Mouse (Mus musculus): ENCODE results near the gene R3hdm2. TPM values are rescaled to one million over a fixed set of nuclear protein-coding genes. Genes with fewer than 3 reads are reported as not detected.

The R3hdm2 gene
- total RNA-seq (2015; ENCODE audit: low replicate concordance), result 34.4 and 56.9 TPM in 2 replicates
- total RNA-seq (2017; ENCODE audit: low replicate concordance), result 22.6 and 52.5 TPM in 2 replicates

- ATAC-seq (replicated peaks; ENCODE audit: low FRiP score, poor library complexity, severe bottlenecking), result peak; percentile 99
These were observed at the start of gene R3hdm2 for GRCm38 (mm10) chr10:127380251-127380691. TSS of gene R3hdm2 (plus strand) at chr10:127380327.

GRCm38 (mm10) chr10:127332211-127332874 is 47.8 kb upstream of the R3hdm2 start:
- no peak for ATAC-seq (replicated peaks; ENCODE audit: low FRiP score, poor library complexity, severe bottlenecking)

GRCm38 (mm10) chr10:127333152-127333551 is 47.0 kb upstream of the R3hdm2 start:
- ATAC-seq (replicated peaks; ENCODE audit: low FRiP score, poor library complexity, severe bottlenecking), result no peak

- ATAC-seq (replicated peaks; ENCODE audit: low FRiP score, poor library complexity, severe bottlenecking), result no peak
These were observed 44.9 kb upstream of the R3hdm2 start for GRCm38 (mm10) chr10:127335271-127335670.

- ATAC-seq (replicated peaks; ENCODE audit: low FRiP score, poor library complexity, severe bottlenecking), result no peak
These were observed 43.2 kb upstream of the R3hdm2 start for GRCm38 (mm10) chr10:127336952-127337351.

- ATAC-seq (replicated peaks; ENCODE audit: low FRiP score, poor library complexity, severe bottlenecking), result no peak
These were observed 42.5 kb upstream of the R3hdm2 start for GRCm38 (mm10) chr10:127337536-127338099.

- ATAC-seq (replicated peaks; ENCODE audit: low FRiP score, poor library complexity, severe bottlenecking), result peak; percentile 87
These were observed 41.0 kb upstream of the R3hdm2 start for GRCm38 (mm10) chr10:127338930-127339682.

- no peak for ATAC-seq (replicated peaks; ENCODE audit: low FRiP score, poor library complexity, severe bottlenecking)
These were observed 40.2 kb upstream of the R3hdm2 start for GRCm38 (mm10) chr10:127339683-127340576.

GRCm38 (mm10) chr10:127340577-127341359 is 39.4 kb upstream of the R3hdm2 start:
- ATAC-seq (replicated peaks; ENCODE audit: low FRiP score, poor library complexity, severe bottlenecking), result no peak

GRCm38 (mm10) chr10:127341360-127341690 is 38.8 kb upstream of the R3hdm2 start:
- no peak for ATAC-seq (replicated peaks; ENCODE audit: low FRiP score, poor library complexity, severe bottlenecking)

GRCm38 (mm10) chr10:127341891-127342639 is 38.1 kb upstream of the R3hdm2 start, which contains the start of gene Gli1:
TSS of gene Gli1 (minus strand) at chr10:127341974.
- ATAC-seq (replicated peaks; ENCODE audit: low FRiP score, poor library complexity, severe bottlenecking), result peak; percentile 71

- ATAC-seq (replicated peaks; ENCODE audit: low FRiP score, poor library complexity, severe bottlenecking), result no peak
These were observed 37.1 kb upstream of the R3hdm2 start for GRCm38 (mm10) chr10:127343029-127343428.

- no peak for ATAC-seq (replicated peaks; ENCODE audit: low FRiP score, poor library complexity, severe bottlenecking)
These were observed 34.0 kb upstream of the R3hdm2 start for GRCm38 (mm10) chr10:127346173-127346572.

GRCm38 (mm10) chr10:127348957-127349356 is 31.2 kb upstream of the R3hdm2 start:
- ATAC-seq (replicated peaks; ENCODE audit: low FRiP score, poor library complexity, severe bottlenecking), result no peak

GRCm38 (mm10) chr10:127349810-127350209 is 30.3 kb upstream of the R3hdm2 start:
- no peak for ATAC-seq (replicated peaks; ENCODE audit: low FRiP score, poor library complexity, severe bottlenecking)

- ATAC-seq (replicated peaks; ENCODE audit: low FRiP score, poor library complexity, severe bottlenecking), result no peak
These were observed 29.4 kb upstream of the R3hdm2 start for GRCm38 (mm10) chr10:127350594-127351284.

- no peak for ATAC-seq (replicated peaks; ENCODE audit: low FRiP score, poor library complexity, severe bottlenecking)
These were observed 28.9 kb upstream of the R3hdm2 start for GRCm38 (mm10) chr10:127351285-127351595.

- no peak for ATAC-seq (replicated peaks; ENCODE audit: low FRiP score, poor library complexity, severe bottlenecking)
These were observed 28.4 kb upstream of the R3hdm2 start for GRCm38 (mm10) chr10:127351719-127352118.
